Mouse (Mus musculus) ovary, postnatal 36 days (tissue): ENCODE measurements around the gene Hnrnpa2b1.
"Not testable (repeated sequence)": the region's sequence is repeated elsewhere in the genome, so short reads cannot be mapped to it uniquely, and the experiment has no call there.

Experiments used
- DNase-seq: peaks from one replicate; pipeline ENCODE4 v3.0.0; 2022; ENCODE audit warnings: low spot score, mixed read lengths

Gene Hnrnpa2b1

GRCm38 (mm10) chr6:51469715-51470310, at the start of gene Hnrnpa2b1:
Gene Hnrnpa2b1, minus strand, starts transcription at chr6:51469894.
- peak; percentile 99 for DNase-seq

GRCm38 (mm10) chr6:51514860-51515259, 45.2 kb upstream of the Hnrnpa2b1 start:
- DNase-seq, result no peak

- DNase-seq, result no peak
Measured at GRCm38 (mm10) chr6:51513745-51514144, 44.1 kb upstream of the Hnrnpa2b1 start.

GRCm38 (mm10) chr6:51510946-51511345, 41.3 kb upstream of the Hnrnpa2b1 start:
- no peak for DNase-seq

GRCm38 (mm10) chr6:51510094-51510493, 40.4 kb upstream of the Hnrnpa2b1 start:
- peak; percentile 36 for DNase-seq

GRCm38 (mm10) chr6:51508750-51509648, 39.3 kb upstream of the Hnrnpa2b1 start:
- DNase-seq, result peak; percentile 72

- no peak for DNase-seq
Measured at GRCm38 (mm10) chr6:51507556-51507955, 37.9 kb upstream of the Hnrnpa2b1 start.

GRCm38 (mm10) chr6:51505671-51506070, 36.0 kb upstream of the Hnrnpa2b1 start:
- no peak for DNase-seq

GRCm38 (mm10) chr6:51497321-51498111, 27.8 kb upstream of the Hnrnpa2b1 start:
- no peak for DNase-seq

GRCm38 (mm10) chr6:51489787-51490186, 20.1 kb upstream of the Hnrnpa2b1 start:
- DNase-seq, result peak; percentile 35

GRCm38 (mm10) chr6:51486731-51487130, 17.0 kb upstream of the Hnrnpa2b1 start:
- no peak for DNase-seq

GRCm38 (mm10) chr6:51486076-51486710, 16.5 kb upstream of the Hnrnpa2b1 start:
- no peak for DNase-seq

GRCm38 (mm10) chr6:51485646-51486045, 16.0 kb upstream of the Hnrnpa2b1 start:
- DNase-seq, result no peak

- DNase-seq, result not testable (repeated sequence)
Measured at GRCm38 (mm10) chr6:51484556-51484955, 14.9 kb upstream of the Hnrnpa2b1 start.

- DNase-seq, result no peak
Measured at GRCm38 (mm10) chr6:51483861-51484260, 14.2 kb upstream of the Hnrnpa2b1 start.

- DNase-seq, result no peak
Measured at GRCm38 (mm10) chr6:51481548-51481947, 11.9 kb upstream of the Hnrnpa2b1 start.

- DNase-seq, result no peak
Measured at GRCm38 (mm10) chr6:51479136-51479731, 9.5 kb upstream of the Hnrnpa2b1 start.

GRCm38 (mm10) chr6:51472213-51472612, 2.5 kb upstream of the Hnrnpa2b1 start:
- no peak for DNase-seq

- no peak for DNase-seq
Measured at GRCm38 (mm10) chr6:51471782-51472181, 2.1 kb upstream of the Hnrnpa2b1 start.

- DNase-seq, result no peak
Measured at GRCm38 (mm10) chr6:51471179-51471505, 1.4 kb upstream of the Hnrnpa2b1 start.

- peak; percentile 87 for DNase-seq
Measured at GRCm38 (mm10) chr6:51470311-51471178, 851 bp upstream of the Hnrnpa2b1 start, which contains the start of gene Cbx3. Gene Cbx3, plus strand, starts transcription at chr6:51470360.
